Mouse (Mus musculus): ENCODE data around the gene Sec23a. TPM values are rescaled to one million over a fixed set of nuclear protein-coding genes. Genes with fewer than 3 reads are reported as not detected.

The Sec23a gene
- polyA plus RNA-seq, 1 experiment from 2014 or later = 63.7 TPM

Other genes starting within 250 kb of the Sec23a start
- 24.2 and 27.0 TPM in 2 replicates for gene Gemin2, start 1.4 kb upstream of the Sec23a start, polyA plus RNA-seq (2015; fragmentation: Nextera tagmentation; extraction: Ambion mirVana)
- gene Trappc6b, start 49.5 kb upstream of the Sec23a start, polyA plus RNA-seq (2015; fragmentation: Nextera tagmentation; extraction: Ambion mirVana) = 91.5 and 92.2 TPM in 2 replicates
- 112 and 113 TPM in 2 replicates for gene Pnn, start 54.9 kb upstream of the Sec23a start, polyA plus RNA-seq (2015; fragmentation: Nextera tagmentation; extraction: Ambion mirVana)
- 80.9 and 82.1 TPM in 2 replicates for gene Mia2, start 83.8 kb upstream of the Sec23a start, polyA plus RNA-seq (2015; fragmentation: Nextera tagmentation; extraction: Ambion mirVana)
- gene Fbxo33, start 207.7 kb upstream of the Sec23a start, polyA plus RNA-seq (2015; fragmentation: Nextera tagmentation; extraction: Ambion mirVana) = 8.2 and 9.1 TPM in 2 replicates